In genomic region chr9:96989389-96989990, GRCm38 (mm10) we compare ENCODE assay signal across 11 mouse cellular contexts. TPM values are rescaled to one million over a fixed set of nuclear protein-coding genes. Genes with fewer than 3 reads are reported as not detected.
A peak's percentile ranks its signal among the peaks of the same experiment; 100 is the strongest.
DNase-seq lines count a peak whose midpoint lies in the region; ATAC-seq and TF ChIP-seq lines count a peak whose summit lies in the region.
"Had no signal": no experiment of that assay in that cellular context is flagged by ENCODE, and none has a peak within 500 bp of the region (broad histone marks: within the 10 kb centered on the region; RNA-seq: fewer than 3 reads in every experiment).

No protein-coding gene starts in this region.

- H3K27me3 ChIP-seq in kidney, embryonic 16.5 days (ENCODE audit: insufficient read depth, low read length): no peaks in the 10 kb centered on the region
- H3K27me3 ChIP-seq in forebrain, postnatal 0 days (ENCODE audit: insufficient read depth, low read length): no peaks in the 10 kb centered on the region
- no peaks in the 10 kb centered on the region for H3K27me3 ChIP-seq in hindbrain, embryonic 16.5 days (replicated peaks; ENCODE audit: control insufficient read depth, insufficient read depth, low read length)
- H3K27me3 ChIP-seq in neural tube, embryonic 15.5 days (replicated peaks): no peaks in the 10 kb centered on the region
- H3K27me3 ChIP-seq: limb, embryonic 13.5 days had no signal

- TF ChIP-seq CTCF in forebrain, postnatal 0 days (IDR thresholded peaks at IDR 0.05; ENCODE audit: low read depth): no peak

- H3K4me3 ChIP-seq in kidney, embryonic 16.5 days (ENCODE audit: low read length): no peak overlapping the region
- H3K4me3 ChIP-seq in forebrain, postnatal 0 days (ENCODE audit: low read depth, low read length): no peak overlapping the region
- no peak overlapping the region for H3K4me3 ChIP-seq in hindbrain, embryonic 16.5 days (ENCODE audit: low read length)
- H3K4me3 ChIP-seq in neural tube, embryonic 15.5 days (replicated peaks): no peak overlapping the region
- H3K4me3 ChIP-seq: heart, adult 2 months; limb, embryonic 13.5 days had no signal

- H3K36me3 ChIP-seq in kidney, embryonic 16.5 days (ENCODE audit: insufficient read depth, low read length): no peaks in the 10 kb centered on the region
- H3K36me3 ChIP-seq in forebrain, postnatal 0 days (ENCODE audit: insufficient read depth): no peaks in the 10 kb centered on the region
- no peaks in the 10 kb centered on the region for H3K36me3 ChIP-seq in hindbrain, embryonic 16.5 days (ENCODE audit: control insufficient read depth, insufficient read depth, low read length)
- no peaks in the 10 kb centered on the region for H3K36me3 ChIP-seq in neural tube, embryonic 15.5 days
- H3K36me3 ChIP-seq: limb, embryonic 13.5 days had no signal

- DNase-seq in kidney, adult 11 months: no peak
- DNase-seq in forebrain, postnatal 0 days: no peak
- DNase-seq in adrenal gland, postnatal 36 days: no peak
- DNase-seq in frontal cortex, postnatal 25 days (ENCODE audit: low spot score in 2 of 2): no peak

- peaks cover 94% of the 10 kb centered on the region for H3K4me1 ChIP-seq in kidney, embryonic 16.5 days (ENCODE audit: insufficient read depth, low read length)
- H3K4me1 ChIP-seq in forebrain, postnatal 0 days (ENCODE audit: insufficient read depth): no peaks in the 10 kb centered on the region; the same call in 1 of the 2 replicates
- H3K4me1 ChIP-seq in hindbrain, embryonic 16.5 days (ENCODE audit: control insufficient read depth, insufficient read depth, low read depth, low read length): peaks cover 21% of the 10 kb centered on the region
- H3K4me1 ChIP-seq in neural tube, embryonic 15.5 days: peaks cover 71% of the 10 kb centered on the region

- H3K9ac ChIP-seq in kidney, embryonic 16.5 days (replicated peaks; ENCODE audit: low read length): peak overlapping the region; percentile 10; the same call in 1 of the 2 replicates
- H3K9ac ChIP-seq in forebrain, postnatal 0 days: no peak overlapping the region
- H3K9ac ChIP-seq in hindbrain, embryonic 16.5 days (ENCODE audit: low read depth, low read length): no peak overlapping the region
- H3K9ac ChIP-seq in neural tube, embryonic 15.5 days (replicated peaks): no peak overlapping the region
- H3K9ac ChIP-seq: limb, embryonic 13.5 days had no signal

- H3K4me2 ChIP-seq in kidney, embryonic 16.5 days (replicated peaks; ENCODE audit: low read depth, low read length): no peak overlapping the region; the same call in 1 of the 2 replicates
- H3K4me2 ChIP-seq in forebrain, postnatal 0 days (ENCODE audit: low read depth): no peak overlapping the region
- no peak overlapping the region for H3K4me2 ChIP-seq in hindbrain, embryonic 16.5 days (ENCODE audit: low read length)
- no peak overlapping the region for H3K4me2 ChIP-seq in neural tube, embryonic 15.5 days
- H3K4me2 ChIP-seq: limb, embryonic 13.5 days had no signal

- 25% methylated on average over 10 of the region's 10 CpGs for WGBS in kidney, embryonic 16.5 days
- 23% methylated on average over 10 of the region's 10 CpGs for WGBS in forebrain, postnatal 0 days
- WGBS in hindbrain, embryonic 16.5 days: 15% methylated on average over 10 of the region's 10 CpGs
- 17% methylated on average over 10 of the region's 10 CpGs for WGBS in neural tube, embryonic 15.5 days

- no peaks in the 10 kb centered on the region for H3K9me3 ChIP-seq in kidney, embryonic 16.5 days (ENCODE audit: low read length)
- H3K9me3 ChIP-seq in forebrain, postnatal 0 days (ENCODE audit: low read length): no peaks in the 10 kb centered on the region
- no peaks in the 10 kb centered on the region for H3K9me3 ChIP-seq in hindbrain, embryonic 16.5 days (ENCODE audit: control insufficient read depth, low read length)
- no peaks in the 10 kb centered on the region for H3K9me3 ChIP-seq in neural tube, embryonic 15.5 days (replicated peaks)
- H3K9me3 ChIP-seq: limb, embryonic 13.5 days had no signal

- peak; percentile 29; the same call in 1 of the 2 replicates for ATAC-seq in kidney, embryonic 16.5 days (ENCODE audit: low FRiP score, low TSS enrichment)
- peak; percentile 45; the same call in 1 of the 2 replicates for ATAC-seq in forebrain, postnatal 0 days
- ATAC-seq in hindbrain, embryonic 16.5 days: peak; percentile 25; the same call in 1 of the 2 replicates
- ATAC-seq in neural tube, embryonic 15.5 days (ENCODE audit: low FRiP score): no peak
- no peak for ATAC-seq in frontal cortex, adult (ENCODE audit: low TSS enrichment)

- peak overlapping the region; percentile 54 for H3K27ac ChIP-seq in kidney, embryonic 16.5 days (ENCODE audit: low read length)
- no peak overlapping the region for H3K27ac ChIP-seq in forebrain, postnatal 0 days (ENCODE audit: low read depth, low read length)
- no peak overlapping the region for H3K27ac ChIP-seq in hindbrain, embryonic 16.5 days (ENCODE audit: low read depth, low read length)
- H3K27ac ChIP-seq in neural tube, embryonic 15.5 days (replicated peaks): peak overlapping the region; percentile 45
- H3K27ac ChIP-seq: heart, adult 2 months; limb, embryonic 13.5 days had no signal

RNA-seq across cellular contexts. Expression of gene Spsb4, which starts 29.2 kb away (rescaled TPM):
- 64.3 and 66.6 TPM in 2 replicates for polyA plus RNA-seq in kidney, embryonic 16.5 days (2015; fragmentation: Nextera tagmentation; extraction: Ambion mirVana)
- total RNA-seq in forebrain, postnatal 0 days (2014; rRNA removed): 22.7 and 28.3 TPM in 2 replicates
- 14.8 and 16.0 TPM in 2 replicates for polyA plus RNA-seq in forebrain, postnatal 0 days (2015; fragmentation: Nextera tagmentation; extraction: Ambion mirVana)
- polyA plus RNA-seq in hindbrain, embryonic 16.5 days (2015; fragmentation: Nextera tagmentation; extraction: Ambion mirVana): 39.8 and 42.4 TPM in 2 replicates
- 28.5 and 31.0 TPM in 2 replicates for polyA plus RNA-seq in neural tube, embryonic 15.5 days (2015; fragmentation: Nextera tagmentation; extraction: Ambion mirVana)
- under 1 TPM; 0.93 to 0.99 TPM for total RNA-seq in adrenal gland, postnatal 36 days (2021)
- total RNA-seq: CH12.LX had no signal

Comparison
In these comparisons a context has a peak if more than half of its experiments do, and no peak if none do; other contexts are left out.
1. ATAC-seq: peak in kidney, embryonic 16.5 days (single experiment), forebrain, postnatal 0 days (single experiment) and hindbrain, embryonic 16.5 days (single experiment); none in neural tube, embryonic 15.5 days (single experiment) and frontal cortex, adult (single experiment).
2. H3K27ac ChIP-seq: peak in kidney, embryonic 16.5 days (single experiment) and neural tube, embryonic 15.5 days (single experiment); none in forebrain, postnatal 0 days (single experiment) and hindbrain, embryonic 16.5 days (single experiment).